Mouse (Mus musculus) midbrain, embryonic 13.5 days (tissue): ENCODE results near the gene Tmem35b. TPM values are rescaled to one million over a fixed set of nuclear protein-coding genes. Genes with fewer than 3 reads are reported as not detected.

Source experiments
- ATAC-seq: fragments of 200-750 bp; cut with Nextera tagmentation; 2 replicates; pipeline ENCODE4 v1.8.0; 2017; ENCODE audit warnings: mild to moderate bottlenecking, moderate TSS enrichment, moderate library complexity
- H3K27ac ChIP-seq: fragments of 300-500 bp; sonication (generic); 2 replicates; pipeline ENCODE4 v1.5.1; 2015; ENCODE audit warnings: inconsistent platforms, mild to moderate bottlenecking, moderate library complexity
- H3K27me3 ChIP-seq: fragments of 300-500 bp; sonication (generic); 2 replicates; pipeline ENCODE4 v1.6.1; 2015; ENCODE audit warnings: mild to moderate bottlenecking, inconsistent platforms
- H3K36me3 ChIP-seq: fragments of 300-500 bp; sonication (generic); 2 replicates; pipeline ENCODE4 v1.6.1; 2015; ENCODE audit warnings: mild to moderate bottlenecking, inconsistent platforms
- H3K4me1 ChIP-seq: fragments of 300-500 bp; sonication (generic); replicated peaks from 2 replicates; pipeline ENCODE4 v1.6.1; 2015; ENCODE audit warnings: inconsistent platforms
- H3K4me2 ChIP-seq: fragments of 300-500 bp; sonication (generic); replicated peaks from 2 replicates; pipeline ENCODE4 v1.6.1; 2015; ENCODE audit warnings: moderate library complexity, mild to moderate bottlenecking, inconsistent platforms
- H3K4me3 ChIP-seq: fragments of 300-500 bp; sonication (generic); replicated peaks from 2 replicates; pipeline ENCODE4 v1.5.1; 2015; ENCODE audit warnings: mild to moderate bottlenecking, inconsistent platforms
- H3K9ac ChIP-seq: fragments of 300-500 bp; sonication (generic); replicated peaks from 2 replicates; pipeline ENCODE4 v1.6.1; 2015; ENCODE audit warnings: mild to moderate bottlenecking, inconsistent platforms
- H3K9me3 ChIP-seq: fragments of 300-500 bp; sonication (generic); 2 replicates; pipeline ENCODE4 v1.6.1; 2016; ENCODE audit warnings: mild to moderate bottlenecking, inconsistent platforms
- WGBS: fragments of 180-500 bp; shearing (Covaris S2); methylation state at CpG from one replicate; pipeline ENCODE4 v1.1.7; 2015; 5-methylcytosine and 5-hydroxymethylcytosine counted together
- polyA plus RNA-seq: library from polyadenylated mRNA; unstranded; fragments of >200 nt; fragmentation: Nextera tagmentation; extraction: Ambion mirVana; gene quantifications from 2 replicates; pipeline ENCODE4 v1.2.1, GENCODE M21; 2015

Tmem35b gene
- polyA plus RNA-seq, 1 experiment from 2014 or later = 21.4 TPM

GRCm38 (mm10) chr4:127168914-127169345, 45.4 kb downstream of the Tmem35b start, which contains the start of gene Dlgap3:
Dlgap3 (plus strand) TSS chr4:127169204.
- Histone ChIP-seq H3K4me3 (peak within 1 kb of the TSS; percentile 71), H3K27me3 (peaks cover 28% of the 10 kb centered on the region), H3K9me3 (no peaks in the 10 kb centered on the region), H3K27ac (peak within 1 kb of the TSS; percentile 81), H3K9ac (peak within 1 kb of the TSS; percentile 91), H3K4me1 (peaks cover 52% of the 10 kb centered on the region), H3K36me3 (no peaks in the 10 kb centered on the region), H3K4me2 (peak within 1 kb of the TSS; percentile 96)
- WGBS = 0% methylated on average over 51 of the region's 67 CpGs
- peak; percentile 63 for ATAC-seq

GRCm38 (mm10) chr4:127169346-127170221, 46.1 kb downstream of the Tmem35b start:
- H3K4me1 ChIP-seq = peaks cover 52% of the 10 kb centered on the region
- ATAC-seq = peak; percentile 60

GRCm38 (mm10) chr4:127170866-127171265, 47.4 kb downstream of the Tmem35b start:
- 33% methylated on average over 5 of the region's 5 CpGs for WGBS
- no peak for ATAC-seq
- peak overlapping the region; percentile 96; the same call in 1 of the 2 replicates for H3K4me2 ChIP-seq
- no peaks in the 10 kb centered on the region for H3K36me3 ChIP-seq
- H3K27me3 ChIP-seq = peaks cover 26% of the 10 kb centered on the region
- no peak overlapping the region for H3K9ac ChIP-seq
- H3K9me3 ChIP-seq = no peaks in the 10 kb centered on the region
- no peak overlapping the region for H3K27ac ChIP-seq
- no peak overlapping the region for H3K4me3 ChIP-seq
- H3K4me1 ChIP-seq = peaks cover 56% of the 10 kb centered on the region

More at GRCm38 (mm10) chr4:127169346-127170221, 46.1 kb downstream of the Tmem35b start:
- peaks cover 26% of the 10 kb centered on the region for H3K27me3 ChIP-seq
- 3% methylated on average over 42 of the region's 51 CpGs for WGBS
- peak overlapping the region; percentile 96 for H3K4me2 ChIP-seq
- H3K9me3 ChIP-seq = no peaks in the 10 kb centered on the region
- peak overlapping the region; percentile 71 for H3K4me3 ChIP-seq
- H3K9ac ChIP-seq = peak overlapping the region; percentile 91
- H3K27ac ChIP-seq = peak overlapping the region; percentile 81
- H3K36me3 ChIP-seq = no peaks in the 10 kb centered on the region

- 43% methylated on average over 4 of the region's 4 CpGs for WGBS
- no peak overlapping the region for H3K9ac ChIP-seq
- peaks cover 26% of the 10 kb centered on the region for H3K27me3 ChIP-seq
- ATAC-seq = no peak
- H3K27ac ChIP-seq = 0 out of 2 replicates have a peak overlapping the region, but pooled peaks have one; percentile 36
- H3K4me3 ChIP-seq = no peak overlapping the region
- no peaks in the 10 kb centered on the region for H3K9me3 ChIP-seq
- peaks cover 56% of the 10 kb centered on the region for H3K4me1 ChIP-seq
- H3K4me2 ChIP-seq = 0 out of 2 replicates have a peak overlapping the region, but pooled peaks have one; percentile 4
- no peaks in the 10 kb centered on the region for H3K36me3 ChIP-seq
Observed at GRCm38 (mm10) chr4:127171341-127171905, 47.9 kb downstream of the Tmem35b start.

GRCm38 (mm10) chr4:127172119-127172518, 48.6 kb downstream of the Tmem35b start:
- WGBS = 12% methylated on average over 7 of the region's 7 CpGs
- no peak overlapping the region for H3K4me2 ChIP-seq
- no peaks in the 10 kb centered on the region for H3K36me3 ChIP-seq
- no peaks in the 10 kb centered on the region for H3K9me3 ChIP-seq
- H3K27me3 ChIP-seq = peaks cover 20% of the 10 kb centered on the region
- no peak overlapping the region for H3K9ac ChIP-seq
- peaks cover 56% of the 10 kb centered on the region for H3K4me1 ChIP-seq
- ATAC-seq = no peak
- no peak overlapping the region for H3K4me3 ChIP-seq
- H3K27ac ChIP-seq = no peak overlapping the region

GRCm38 (mm10) chr4:127172614-127173013, 49.1 kb downstream of the Tmem35b start:
- H3K27me3 ChIP-seq = peaks cover 16% of the 10 kb centered on the region
- peaks cover 56% of the 10 kb centered on the region for H3K4me1 ChIP-seq
- H3K4me2 ChIP-seq = peak overlapping the region; percentile 28
- 0 out of 2 replicates have a peak overlapping the region, but pooled peaks have one; percentile 49 for H3K9ac ChIP-seq
- no peak for ATAC-seq
- H3K4me3 ChIP-seq = no peak overlapping the region
- 67% methylated on average over 4 of the region's 4 CpGs for WGBS
- no peak overlapping the region for H3K27ac ChIP-seq
- no peaks in the 10 kb centered on the region for H3K36me3 ChIP-seq
- no peaks in the 10 kb centered on the region for H3K9me3 ChIP-seq

GRCm38 (mm10) chr4:127173461-127173860, 50.0 kb downstream of the Tmem35b start:
- Histone ChIP-seq H3K27me3 (peaks cover 16% of the 10 kb centered on the region), H3K36me3 (no peaks in the 10 kb centered on the region), H3K9ac (peak overlapping the region; percentile 49; the same call in 1 of the 2 replicates), H3K4me2 (peak overlapping the region; percentile 28), H3K4me3 (no peak overlapping the region), H3K27ac (no peak overlapping the region), H3K4me1 (peaks cover 48% of the 10 kb centered on the region), H3K9me3 (no peaks in the 10 kb centered on the region)
- ATAC-seq = no peak
- WGBS = 5% methylated on average over 8 of the region's 8 CpGs

- Histone ChIP-seq H3K9me3 (no peaks in the 10 kb centered on the region), H3K36me3 (no peaks in the 10 kb centered on the region), H3K4me2 (no peak overlapping the region), H3K27me3 (peaks cover 19% of the 10 kb centered on the region), H3K4me1 (peaks cover 53% of the 10 kb centered on the region), H3K9ac (no peak overlapping the region), H3K27ac (no peak overlapping the region), H3K4me3 (no peak overlapping the region)
- WGBS = 61% methylated on average over 8 of the region's 8 CpGs
- no peak for ATAC-seq
Observed at GRCm38 (mm10) chr4:127174075-127174899, 50.8 kb downstream of the Tmem35b start.

- H3K9me3 ChIP-seq = no peaks in the 10 kb centered on the region
- H3K27ac ChIP-seq = no peak overlapping the region
- H3K4me2 ChIP-seq = no peak overlapping the region
- no peak for ATAC-seq
- H3K36me3 ChIP-seq = no peaks in the 10 kb centered on the region
- no peak overlapping the region for H3K9ac ChIP-seq
- 63% methylated on average over 4 of the region's 4 CpGs for WGBS
- H3K27me3 ChIP-seq = peaks cover 18% of the 10 kb centered on the region
- H3K4me1 ChIP-seq = peaks cover 54% of the 10 kb centered on the region
- no peak overlapping the region for H3K4me3 ChIP-seq
Observed at GRCm38 (mm10) chr4:127174900-127175278, 51.4 kb downstream of the Tmem35b start.

GRCm38 (mm10) chr4:127177961-127178360, 54.5 kb downstream of the Tmem35b start:
- H3K4me1 ChIP-seq = peaks cover 31% of the 10 kb centered on the region
- no peak overlapping the region for H3K9ac ChIP-seq
- no peak overlapping the region for H3K4me2 ChIP-seq
- 84% methylated on average over 11 of the region's 11 CpGs for WGBS
- 0 out of 2 replicates have a peak, but pooled peaks cover 9% of the 10 kb centered on the region for H3K27me3 ChIP-seq
- ATAC-seq = no peak
- no peak overlapping the region for H3K4me3 ChIP-seq
- no peaks in the 10 kb centered on the region for H3K36me3 ChIP-seq
- no peaks in the 10 kb centered on the region for H3K9me3 ChIP-seq
- no peak overlapping the region for H3K27ac ChIP-seq

- Histone ChIP-seq H3K36me3 (no peaks in the 10 kb centered on the region), H3K27me3 (0 out of 2 replicates have a peak, but pooled peaks cover 7% of the 10 kb centered on the region), H3K4me2 (no peak overlapping the region), H3K4me1 (peaks cover 25% of the 10 kb centered on the region), H3K4me3 (no peak overlapping the region), H3K9ac (no peak overlapping the region), H3K27ac (no peak overlapping the region), H3K9me3 (no peaks in the 10 kb centered on the region)
- WGBS = 47% methylated on average over 9 of the region's 9 CpGs
- ATAC-seq = no peak
Observed at GRCm38 (mm10) chr4:127178671-127179070, 55.2 kb downstream of the Tmem35b start.
